Mouse (Mus musculus) cerebellum, adult (tissue): ENCODE results near the gene Arhgap19.

Source experiments
- ATAC-seq: cut with Nextera tagmentation; 2 replicates; pipeline ENCODE4 v1.9.2; 2017; ENCODE audit warnings: mild to moderate bottlenecking, moderate library complexity, mixed read lengths; ENCODE audit not compliant: insufficient number of reproducible peaks, low FRiP score, low TSS enrichment

Gene Arhgap19

GRCm38 (mm10) chr19:41801742-41802369, at the start of gene Arhgap19:
Arhgap19 (minus strand) TSS chr19:41802047.
- peak; percentile 100 for ATAC-seq

GRCm38 (mm10) chr19:41850719-41851543, 49.1 kb upstream of the Arhgap19 start:
- no peak for ATAC-seq

- no peak for ATAC-seq
Observed at GRCm38 (mm10) chr19:41850021-41850718, 48.3 kb upstream of the Arhgap19 start.

- peak; percentile 93 for ATAC-seq
Observed at GRCm38 (mm10) chr19:41847992-41848851, 46.4 kb upstream of the Arhgap19 start, which contains the start of gene Frat2. Frat2 (minus strand) TSS chr19:41848132.

GRCm38 (mm10) chr19:41847614-41847991, 45.8 kb upstream of the Arhgap19 start:
- peak; percentile 49 for ATAC-seq

- peak; percentile 31; the same call in 1 of the 2 replicates for ATAC-seq
Observed at GRCm38 (mm10) chr19:41847091-41847581, 45.3 kb upstream of the Arhgap19 start.

- no peak for ATAC-seq
Observed at GRCm38 (mm10) chr19:41846366-41847090, 44.7 kb upstream of the Arhgap19 start.

GRCm38 (mm10) chr19:41844345-41844744, 42.5 kb upstream of the Arhgap19 start:
- ATAC-seq: no peak

- no peak for ATAC-seq
Observed at GRCm38 (mm10) chr19:41842706-41843105, 40.9 kb upstream of the Arhgap19 start.

GRCm38 (mm10) chr19:41842196-41842595, 40.3 kb upstream of the Arhgap19 start:
- ATAC-seq: peak; percentile 56; the same call in 1 of the 2 replicates

GRCm38 (mm10) chr19:41841105-41841750, 39.4 kb upstream of the Arhgap19 start:
- ATAC-seq: peak; percentile 36; the same call in 1 of the 2 replicates

GRCm38 (mm10) chr19:41839685-41840084, 37.8 kb upstream of the Arhgap19 start:
- ATAC-seq: no peak

GRCm38 (mm10) chr19:41838808-41839207, 37.0 kb upstream of the Arhgap19 start:
- ATAC-seq: no peak

GRCm38 (mm10) chr19:41837917-41838261, 36.0 kb upstream of the Arhgap19 start:
- no peak for ATAC-seq

GRCm38 (mm10) chr19:41837194-41837916, 35.5 kb upstream of the Arhgap19 start:
- no peak for ATAC-seq

GRCm38 (mm10) chr19:41836719-41837118, 34.9 kb upstream of the Arhgap19 start:
- ATAC-seq: no peak

- ATAC-seq: no peak
Observed at GRCm38 (mm10) chr19:41835816-41836215, 34.0 kb upstream of the Arhgap19 start.

GRCm38 (mm10) chr19:41835407-41835806, 33.6 kb upstream of the Arhgap19 start:
- no peak for ATAC-seq
